Mouse (Mus musculus) left cerebral cortex, adult 2 months (tissue): ENCODE measurements at regions not wholly inside any gene's neighbourhood (a gene's known extent, or its start where the extent isn't known, plus 50 kb on each side); places are given as distances from the start of the nearest gene placed in this dataset.

Experiments
- DNase-seq, 2 experiments: peaks; one replicate each; pipeline ENCODE4 v3.0.0; 2021 to 2022; ENCODE audit warnings: low spot score in 2 of 2, mixed read lengths in 1 of 2; ENCODE audit errors: extremely low spot score in 1 of 2
- H3K27ac ChIP-seq: fragments of 200-600 bp; 2 replicates; pipeline ENCODE4 v1.8.1; 2022
- H3K4me3 ChIP-seq: fragments of 200-600 bp; 2 replicates; pipeline ENCODE4 v1.8.1; 2022
- CTCF ChIP-seq: fragments of 200-600 bp; IDR thresholded peaks from 2 replicates; pipeline ENCODE4 v1.8.1; 2022; ENCODE audit warnings: antibody characterized with exemption, mild to moderate bottlenecking, moderate library complexity
- intact Hi-C: fragments of 180-260 bp; cut with DNase I; formaldehyde crosslinking; loops from one replicate; pipeline ENCODE4 v1.15.1; 2025

DNA sequence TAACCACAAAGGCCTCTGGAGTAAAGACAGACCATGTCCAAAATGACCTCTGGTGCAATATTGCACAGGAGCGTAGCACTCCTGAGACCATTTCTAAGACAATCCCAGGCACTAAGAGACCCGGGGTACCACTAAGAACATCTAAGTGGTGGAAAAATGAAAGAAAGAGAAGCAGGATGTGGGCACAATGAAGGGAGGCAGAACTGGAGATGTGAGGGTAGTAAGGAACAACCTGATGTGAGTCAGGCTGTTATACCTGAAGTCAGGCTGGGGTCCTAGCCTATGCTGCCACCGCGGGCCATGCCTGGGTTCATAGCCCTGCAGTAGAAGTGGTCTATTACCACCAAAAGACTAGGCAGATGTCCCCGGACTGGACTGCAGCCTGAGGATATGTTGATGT lies 1051.4 kb downstream of the Gsdmc2 start:
- H3K4me3 ChIP-seq, result no peak overlapping the region
- no peak for DNase-seq
- H3K27ac ChIP-seq, result no peak overlapping the region
- intact Hi-C loops, result no loop called here
- TF ChIP-seq CTCF, result no peak

DNA sequence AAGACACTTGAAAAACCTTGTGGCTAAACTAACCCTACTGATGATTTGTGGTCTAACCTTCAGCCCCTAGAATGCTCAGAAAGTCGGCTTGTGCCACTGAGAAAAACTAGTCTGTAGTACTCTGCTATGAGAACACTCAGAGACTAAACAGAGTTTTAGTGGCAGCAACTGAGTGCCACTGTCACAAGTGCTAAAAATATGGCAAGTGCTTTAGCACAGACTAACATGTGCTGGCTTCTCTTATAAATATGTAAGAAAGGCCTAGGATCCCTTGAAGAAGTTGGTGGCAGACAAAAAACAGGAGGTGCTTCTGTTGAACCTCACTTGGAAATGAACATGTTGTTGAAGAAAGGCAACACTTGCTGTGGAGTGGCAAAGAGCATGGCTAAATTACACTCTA lies 1052.9 kb downstream of the Gsdmc2 start:
- TF ChIP-seq CTCF, result no peak
- DNase-seq, result no peak
- intact Hi-C loops, result no loop called here
- Histone ChIP-seq H3K4me3 (no peak overlapping the region), H3K27ac (no peak overlapping the region)

GRCm38 (mm10) chr15:62787753-62788152 lies 1057.2 kb downstream of the Gsdmc2 start:
- no peak for TF ChIP-seq CTCF
- no peak overlapping the region for H3K4me3 ChIP-seq
- no peak for DNase-seq
- no peak overlapping the region for H3K27ac ChIP-seq
- intact Hi-C loops, result no loop called here

DNA sequence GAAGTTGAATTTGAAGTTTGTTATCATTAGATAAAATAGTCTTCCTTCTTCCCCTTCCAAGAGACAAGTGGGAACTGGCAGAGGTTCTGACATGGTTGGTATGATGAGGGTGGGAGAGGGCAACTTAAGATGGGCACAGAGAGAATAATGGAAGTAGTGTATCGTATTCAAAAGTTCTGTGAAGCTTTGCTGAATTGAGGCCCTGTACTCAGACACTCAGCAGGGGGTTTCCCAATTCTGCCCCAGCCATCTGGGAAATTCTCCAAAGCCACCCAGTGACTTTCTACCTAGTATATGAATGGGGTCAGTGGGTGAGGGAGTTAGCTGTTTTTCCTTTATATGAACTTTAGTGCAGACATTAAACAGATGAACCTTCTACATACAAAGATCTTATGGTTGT lies 1058.7 kb downstream of the Gsdmc2 start:
- no peak for TF ChIP-seq CTCF
- Histone ChIP-seq H3K27ac (no peak overlapping the region), H3K4me3 (no peak overlapping the region)
- DNase-seq, result no peak
- intact Hi-C loops, result no loop called here

DNA sequence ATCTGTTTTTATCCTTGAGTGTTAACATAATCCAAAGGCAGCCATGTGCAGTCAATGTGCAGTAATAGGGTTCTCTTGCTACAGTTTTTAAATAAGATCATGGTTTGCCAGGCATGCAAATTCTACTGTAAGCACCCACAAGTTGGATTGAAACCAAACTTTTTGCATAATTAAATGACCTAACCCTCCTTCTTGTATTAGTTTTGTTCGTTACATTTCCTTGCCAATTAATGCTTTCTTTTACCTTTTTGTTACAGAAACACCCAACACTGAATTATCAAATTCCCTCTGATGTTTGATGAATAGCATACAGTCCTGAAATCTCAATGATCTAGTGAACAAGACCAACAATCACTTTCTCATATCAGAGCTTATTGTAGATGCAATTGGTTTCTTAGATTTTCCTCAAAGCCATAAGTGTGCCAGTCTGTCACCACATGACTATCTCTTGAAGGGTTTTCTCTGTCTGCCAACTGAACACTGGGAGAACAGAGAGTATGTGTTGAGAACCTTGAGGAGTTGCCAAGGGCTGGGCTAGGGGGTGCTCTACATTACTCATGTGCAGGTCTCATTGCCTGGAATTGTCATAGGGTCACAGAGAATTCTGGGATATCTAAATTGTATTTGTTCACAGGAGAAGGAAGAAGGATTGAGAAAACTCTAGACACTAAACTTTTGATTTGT lies 1060.4 kb downstream of the Gsdmc2 start:
- TF ChIP-seq CTCF, result no peak
- intact Hi-C loops, result no loop called here
- H3K4me3 ChIP-seq, result no peak overlapping the region

GRCm38 (mm10) chr15:62778899-62779298 lies 1066.1 kb downstream of the Gsdmc2 start:
- intact Hi-C loops, result no loop called here
- DNase-seq, result no peak
- TF ChIP-seq CTCF, result no peak
- H3K4me3 ChIP-seq, result no peak overlapping the region
- no peak overlapping the region for H3K27ac ChIP-seq

More for the DNA sequence above, 1060.4 kb downstream of the Gsdmc2 start:
- DNase-seq, result no peak
- H3K27ac ChIP-seq, result no peak overlapping the region

GRCm38 (mm10) chr15:62752686-62753085 lies 1092.3 kb downstream of the Gsdmc2 start:
- Histone ChIP-seq H3K27ac (no peak overlapping the region), H3K4me3 (no peak overlapping the region)
- intact Hi-C loops, result no loop called here
- no peak for TF ChIP-seq CTCF
- DNase-seq, result no peak

- Histone ChIP-seq H3K4me3 (no peak overlapping the region), H3K27ac (no peak overlapping the region)
- TF ChIP-seq CTCF, result no peak
- intact Hi-C loops, result no loop called here
- no peak for DNase-seq
These were observed 1101.1 kb downstream of the Gsdmc2 start for GRCm38 (mm10) chr15:62743879-62744278.

GRCm38 (mm10) chr15:62740746-62741145 lies 1104.2 kb downstream of the Gsdmc2 start:
- Histone ChIP-seq H3K27ac (no peak overlapping the region), H3K4me3 (no peak overlapping the region)
- no peak for TF ChIP-seq CTCF
- DNase-seq, result no peak
- intact Hi-C loops, result no loop called here

GRCm38 (mm10) chr15:62735334-62735733 lies 1109.6 kb downstream of the Gsdmc2 start:
- intact Hi-C loops, result no loop called here
- H3K27ac ChIP-seq, result no peak overlapping the region
- H3K4me3 ChIP-seq, result no peak overlapping the region
- DNase-seq, result no peak
- no peak for TF ChIP-seq CTCF

DNA sequence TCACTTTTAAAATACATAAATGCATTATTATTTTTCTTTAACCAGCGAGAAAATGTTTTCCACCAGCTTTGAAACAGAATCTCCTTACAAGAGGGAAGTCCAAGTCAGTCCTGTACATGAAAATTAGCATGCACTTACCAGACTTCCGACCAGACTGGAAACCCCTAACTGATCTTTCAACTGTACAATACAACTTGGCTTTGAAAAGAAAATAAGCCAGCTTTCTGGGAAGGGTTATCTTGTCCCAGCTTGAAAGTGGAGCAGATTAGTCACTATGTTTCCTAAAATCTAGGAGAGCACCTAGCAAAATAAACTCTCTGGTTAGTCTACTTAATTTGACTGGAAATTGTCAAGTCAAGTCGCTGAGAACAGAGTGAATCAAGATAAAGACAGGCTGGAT lies 1110.1 kb downstream of the Gsdmc2 start:
- DNase-seq, result no peak
- Histone ChIP-seq H3K27ac (no peak overlapping the region), H3K4me3 (no peak overlapping the region)
- no peak for TF ChIP-seq CTCF
- intact Hi-C loops, result no loop called here

GRCm38 (mm10) chr15:62730524-62730923 lies 1114.5 kb downstream of the Gsdmc2 start:
- DNase-seq, result no peak
- no peak overlapping the region for H3K27ac ChIP-seq
- TF ChIP-seq CTCF, result no peak
- intact Hi-C loops, result no loop called here
- no peak overlapping the region for H3K4me3 ChIP-seq

DNA sequence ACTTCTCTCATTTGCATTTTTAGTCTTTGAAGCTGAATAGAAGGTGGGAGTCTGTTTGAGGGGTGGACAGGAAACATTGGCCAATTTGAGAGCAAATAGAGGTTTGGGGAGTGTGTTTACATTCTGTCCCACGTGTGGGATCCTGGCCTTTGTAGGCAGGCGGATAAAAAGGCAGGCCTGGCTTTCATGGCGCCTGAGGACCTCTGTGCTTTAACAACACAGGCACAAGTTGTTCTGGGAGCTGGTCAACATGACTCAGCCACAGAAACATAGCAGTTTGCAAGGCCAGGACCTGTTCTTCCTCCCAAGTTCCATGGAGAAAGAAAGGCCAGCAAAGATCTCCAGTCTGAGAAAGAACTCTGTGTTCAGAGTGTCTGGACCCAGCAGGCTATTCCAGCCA lies 1130.7 kb downstream of the Gsdmc2 start:
- H3K27ac ChIP-seq, result no peak overlapping the region
- DNase-seq, result no peak
- intact Hi-C loops, result no loop called here
- no peak for TF ChIP-seq CTCF
- no peak overlapping the region for H3K4me3 ChIP-seq
